Mouse (Mus musculus) fat pad, adult 2 months (tissue): ENCODE measurements around the gene Dqx1.

Experiments used
- DNase-seq: peaks from one replicate; pipeline ENCODE4 v3.0.0-alpha.2; 2011; ENCODE audit warnings: low read depth, low spot score; ENCODE audit errors: extremely low read depth

The Dqx1 gene

GRCm38 (mm10) chr6:83032769-83033191 is 24.9 kb upstream of the Dqx1 start:
- no peak for DNase-seq

GRCm38 (mm10) chr6:83033249-83034185 is 24.1 kb upstream of the Dqx1 start, which contains the start of the genes Dok1 and Loxl3:
Dok1 (minus strand) TSS chr6:83033471.
Loxl3 (plus strand) TSS chr6:83034173.
- DNase-seq = no peak

GRCm38 (mm10) chr6:83034463-83035055 is 23.1 kb upstream of the Dqx1 start:
- no peak for DNase-seq

GRCm38 (mm10) chr6:83037188-83037587 is 20.5 kb upstream of the Dqx1 start:
- no peak for DNase-seq

- no peak for DNase-seq
These were observed 19.1 kb upstream of the Dqx1 start for GRCm38 (mm10) chr6:83038496-83039012.

GRCm38 (mm10) chr6:83040601-83041000 is 17.0 kb upstream of the Dqx1 start:
- no peak for DNase-seq

- DNase-seq = no peak
These were observed 14.1 kb upstream of the Dqx1 start for GRCm38 (mm10) chr6:83043561-83043960.

- no peak for DNase-seq
These were observed 13.7 kb upstream of the Dqx1 start for GRCm38 (mm10) chr6:83043993-83044392.

- no peak for DNase-seq
These were observed 12.9 kb upstream of the Dqx1 start for GRCm38 (mm10) chr6:83044742-83045141.

- no peak for DNase-seq
These were observed 8.3 kb upstream of the Dqx1 start for GRCm38 (mm10) chr6:83049367-83049766.

- DNase-seq = no peak
These were observed 4.3 kb upstream of the Dqx1 start for GRCm38 (mm10) chr6:83053136-83053960.

GRCm38 (mm10) chr6:83054074-83054851 is 3.4 kb upstream of the Dqx1 start, which contains the start of gene Aup1:
Aup1 (plus strand) TSS chr6:83054521.
- DNase-seq = peak; percentile 59

- no peak for DNase-seq
These were observed 2.7 kb upstream of the Dqx1 start, which contains the start of gene Htra2 for GRCm38 (mm10) chr6:83054871-83055431. Htra2 (minus strand) TSS chr6:83055273.

- no peak for DNase-seq
These were observed 1.1 kb downstream of the Dqx1 start for GRCm38 (mm10) chr6:83058725-83059124.

GRCm38 (mm10) chr6:83065995-83066394 is 8.4 kb downstream of the Dqx1 start:
- no peak for DNase-seq

GRCm38 (mm10) chr6:83066441-83066840 is 8.8 kb downstream of the Dqx1 start:
- no peak for DNase-seq

GRCm38 (mm10) chr6:83068221-83068620 is 10.6 kb downstream of the Dqx1 start:
- no peak for DNase-seq

GRCm38 (mm10) chr6:83068706-83069487 is 11.3 kb downstream of the Dqx1 start:
- no peak for DNase-seq
